Mouse (Mus musculus) testis, adult 2 months (tissue): ENCODE results near the gene Traf5.

Experiments used
- CTCF ChIP-seq: fragments of 200-500 bp; IDR thresholded peaks from 2 replicates; pipeline ENCODE4 v1.5.1; 2012; ENCODE audit warnings: low read depth, mild to moderate bottlenecking, inconsistent platforms, low read length, moderate library complexity; ENCODE audit not compliant: control insufficient read depth, insufficient read depth, insufficient replicate concordance
- POLR2A ChIP-seq: fragments of 200-500 bp; IDR thresholded peaks from 2 replicates; pipeline ENCODE4 v1.6.1; 2012; ENCODE audit warnings: low read depth, mild to moderate bottlenecking, inconsistent platforms, low read length, moderate library complexity; ENCODE audit not compliant: control insufficient read depth

- TF ChIP-seq CTCF (no peak), POLR2A (no peak)
These were observed 131.4 kb downstream of the Traf5 start for GRCm38 (mm10) chr1:191960946-191961345.
